Mouse (Mus musculus) midbrain, embryonic 10.5 days (tissue): ENCODE measurements around the gene Olfr155. TPM values are rescaled to one million over a fixed set of nuclear protein-coding genes. Genes with fewer than 3 reads are reported as not detected.
A peak's percentile ranks its signal among the peaks of the same experiment; 100 is the strongest.

Source experiments
- DNase-seq: peaks from one replicate; pipeline ENCODE4 v3.0.0-alpha.2; 2017; ENCODE audit warnings: low spot score
- H3K27ac ChIP-seq: fragments of 300-500 bp; sonication (generic); replicated peaks from 2 replicates; pipeline ENCODE4 v1.5.1; 2016; ENCODE audit warnings: mild to moderate bottlenecking
- H3K27me3 ChIP-seq: fragments of 300-500 bp; sonication (generic); 2 replicates; pipeline ENCODE4 v1.6.1; 2016; ENCODE audit warnings: low read depth, mild to moderate bottlenecking; ENCODE audit not compliant: poor library complexity, severe bottlenecking
- H3K36me3 ChIP-seq: fragments of 300-500 bp; sonication (generic); 2 replicates; pipeline ENCODE4 v1.6.1; 2016; ENCODE audit warnings: mild to moderate bottlenecking, moderate library complexity
- H3K4me1 ChIP-seq: fragments of 300-500 bp; sonication (generic); 2 replicates; pipeline ENCODE4 v1.6.1; 2016
- H3K4me3 ChIP-seq: fragments of 300-500 bp; sonication (generic); 2 replicates; pipeline ENCODE4 v1.5.1; 2016; ENCODE audit warnings: mild to moderate bottlenecking, moderate library complexity
- H3K9me3 ChIP-seq: fragments of 300-500 bp; sonication (generic); replicated peaks from 2 replicates; pipeline ENCODE4 v1.6.1; 2016; ENCODE audit warnings: mild to moderate bottlenecking
- WGBS: fragments of 180-500 bp; shearing (Covaris S2); methylation state at CpG from one replicate; pipeline ENCODE4 v1.1.7; 2016; 5-methylcytosine and 5-hydroxymethylcytosine counted together
- polyA plus RNA-seq: library from polyadenylated mRNA; unstranded; fragments of >200 nt; fragmentation: Nextera tagmentation; extraction: Ambion mirVana; gene quantifications from 2 replicates; pipeline ENCODE4 v1.2.1, GENCODE M21; 2016

The Olfr155 gene
- not detected in 2 replicates for polyA plus RNA-seq

DNA sequence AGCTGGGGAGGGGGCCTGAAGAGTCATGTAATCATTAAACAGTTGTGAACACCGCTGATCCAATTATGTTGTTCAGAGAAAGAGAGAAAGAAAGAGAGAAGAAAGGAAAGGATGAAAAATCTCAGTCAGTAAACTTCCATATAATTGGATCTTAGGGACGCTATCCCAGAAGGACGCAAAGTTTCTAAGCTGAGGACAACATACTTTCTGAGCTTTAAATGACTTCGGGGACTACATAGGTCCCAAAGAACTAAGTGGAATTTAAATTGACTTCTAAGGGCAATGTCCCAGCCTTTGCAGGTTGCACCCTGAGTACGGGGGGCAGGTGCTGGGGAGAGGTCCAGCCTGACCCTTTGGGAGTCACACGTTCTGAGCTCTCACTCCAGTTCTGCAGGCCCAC, at the start of gene Olfr155:
Gene Olfr155, plus strand, starts transcription at position 301 of the 400 bp plus-strand sequence.
- H3K9me3 ChIP-seq: no peaks in the 10 kb centered on the region
- H3K27ac ChIP-seq: no peak within 1 kb of the TSS
- 88% methylated on average over 6 of the region's 6 CpGs for WGBS
- H3K27me3 ChIP-seq: no peaks in the 10 kb centered on the region
- H3K4me3 ChIP-seq: no peak within 1 kb of the TSS
- DNase-seq: no peak
- no peaks in the 10 kb centered on the region for H3K4me1 ChIP-seq
- no peaks in the 10 kb centered on the region for H3K36me3 ChIP-seq

DNA sequence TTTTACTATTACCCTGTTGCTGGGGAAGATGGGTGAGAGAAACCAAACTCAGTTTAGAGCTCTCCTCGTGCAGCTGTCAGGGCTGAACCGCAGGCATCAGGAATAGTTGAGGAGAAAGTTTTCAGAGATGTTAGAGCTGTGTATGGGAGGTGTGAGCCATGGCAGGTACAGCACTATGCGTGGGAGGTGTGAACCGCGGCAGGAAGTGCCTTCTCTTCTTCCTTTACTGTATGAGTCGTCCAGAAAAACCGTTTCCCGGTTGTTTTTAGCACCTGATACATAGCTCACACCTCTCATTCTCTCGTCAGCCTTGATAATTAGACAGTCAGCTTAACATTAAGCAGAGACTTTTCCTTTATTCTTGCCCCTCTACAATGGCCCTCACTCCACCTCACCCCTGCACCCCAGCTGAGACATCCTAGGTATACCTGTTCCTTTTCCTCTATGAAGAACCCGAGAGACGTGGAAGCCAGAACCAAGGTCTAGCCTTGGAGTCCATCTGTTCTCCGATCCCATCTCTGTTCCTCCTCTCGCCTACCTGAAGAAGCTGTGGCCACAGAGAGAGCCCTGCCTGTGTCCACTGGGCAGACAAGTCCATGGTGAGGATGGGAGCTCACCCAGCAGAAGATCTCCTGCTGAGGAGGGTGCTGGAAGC, 28.3 kb upstream of the Olfr155 start:
- Histone ChIP-seq H3K36me3 (no peaks in the 10 kb centered on the region), H3K27ac (no peak overlapping the region), H3K27me3 (no peaks in the 10 kb centered on the region), H3K9me3 (no peaks in the 10 kb centered on the region), H3K4me1 (peaks cover 9% of the 10 kb centered on the region), H3K4me3 (no peak overlapping the region)
- WGBS: 83% methylated on average over 13 of the region's 13 CpGs
- no peak for DNase-seq

- Histone ChIP-seq H3K36me3 (no peaks in the 10 kb centered on the region), H3K9me3 (no peaks in the 10 kb centered on the region), H3K4me3 (no peak within 1 kb of the TSS), H3K27ac (no peak within 1 kb of the TSS), H3K4me1 (peaks cover 9% of the 10 kb centered on the region), H3K27me3 (no peaks in the 10 kb centered on the region)
- 7% methylated on average over 7 of the region's 7 CpGs for WGBS
- DNase-seq: peak; percentile 26
These were observed 27.5 kb upstream of the Olfr155 start, which contains the start of gene Olfr156 for GRCm38 (mm10) chr4:43823845-43824337. Gene Olfr156, minus strand, starts transcription at chr4:43823895.

GRCm38 (mm10) chr4:43828806-43829205, 22.6 kb upstream of the Olfr155 start:
- H3K27ac ChIP-seq: no peak overlapping the region
- WGBS: 93% methylated on average over 4 of the region's 4 CpGs
- H3K27me3 ChIP-seq: no peaks in the 10 kb centered on the region
- peaks cover 5% of the 10 kb centered on the region for H3K4me1 ChIP-seq
- H3K4me3 ChIP-seq: no peak overlapping the region
- no peaks in the 10 kb centered on the region for H3K9me3 ChIP-seq
- no peaks in the 10 kb centered on the region for H3K36me3 ChIP-seq
- DNase-seq: peak; percentile 6

DNA sequence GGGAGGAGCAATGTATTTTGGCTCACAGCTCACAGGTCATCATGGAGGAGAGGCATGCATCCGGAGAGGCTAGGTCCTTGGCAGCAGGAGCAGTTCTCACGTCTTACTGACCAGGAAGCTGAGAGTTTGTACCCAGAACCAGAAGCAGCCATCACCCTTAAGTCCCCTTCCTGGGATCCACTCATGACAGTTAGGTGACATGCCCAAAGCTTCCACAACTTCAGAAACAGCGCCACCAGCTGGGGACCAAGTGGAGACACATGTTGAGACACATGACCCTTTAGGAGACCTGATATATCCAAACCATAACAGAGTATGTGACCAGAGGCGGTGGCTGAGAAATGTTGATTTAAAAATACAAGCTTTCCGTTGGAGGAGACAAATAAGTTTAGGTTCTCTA, 19.3 kb upstream of the Olfr155 start:
- Histone ChIP-seq H3K27ac (no peak overlapping the region), H3K36me3 (no peaks in the 10 kb centered on the region), H3K4me1 (no peaks in the 10 kb centered on the region), H3K4me3 (no peak overlapping the region), H3K9me3 (no peaks in the 10 kb centered on the region), H3K27me3 (no peaks in the 10 kb centered on the region)
- DNase-seq: no peak
- WGBS: 75% methylated on average over 5 of the region's 5 CpGs

DNA sequence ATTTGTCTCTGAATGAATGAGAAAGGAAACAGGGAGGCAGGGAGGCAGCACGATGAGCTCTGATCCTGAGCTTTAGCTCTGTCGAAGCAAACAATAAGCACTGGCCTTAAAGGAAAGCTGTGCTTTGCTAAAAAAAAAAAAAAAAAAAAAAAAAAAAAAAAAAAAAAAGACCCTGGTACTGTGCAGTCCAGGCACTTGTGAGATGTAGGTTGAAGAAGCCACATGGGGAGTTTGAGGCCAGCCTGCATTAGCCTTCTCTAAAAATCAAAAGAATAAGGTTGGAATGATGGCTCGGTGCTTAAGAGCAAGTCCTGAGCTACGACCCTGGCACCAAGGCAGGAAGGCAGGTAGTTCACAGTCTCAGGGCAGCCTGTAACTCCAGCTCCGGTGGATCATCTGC, 17.6 kb upstream of the Olfr155 start:
- no peaks in the 10 kb centered on the region for H3K4me1 ChIP-seq
- H3K4me3 ChIP-seq: no peak overlapping the region
- no peak for DNase-seq
- no peaks in the 10 kb centered on the region for H3K27me3 ChIP-seq
- no peak overlapping the region for H3K27ac ChIP-seq
- WGBS: 75% methylated on average over 5 of the region's 5 CpGs
- H3K36me3 ChIP-seq: no peaks in the 10 kb centered on the region
- no peaks in the 10 kb centered on the region for H3K9me3 ChIP-seq

DNA sequence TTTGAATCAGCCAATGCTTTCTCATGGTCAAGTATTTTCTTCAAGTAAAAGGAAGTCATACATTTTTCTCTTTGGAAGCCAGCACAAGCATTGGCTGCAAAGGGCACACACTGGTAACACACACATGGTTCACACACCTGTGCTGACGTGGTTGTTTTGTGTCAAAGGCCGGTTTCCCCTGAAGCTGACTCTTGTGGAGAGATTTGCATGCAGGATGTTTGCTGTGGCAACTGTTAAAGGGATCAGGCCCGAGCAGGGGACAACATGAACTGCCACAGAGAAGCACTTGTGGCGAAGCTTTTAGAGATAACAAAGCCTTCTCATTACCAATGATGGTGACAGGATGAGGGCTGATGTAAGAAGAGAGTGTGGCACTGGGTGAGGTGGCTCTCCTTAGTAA, 16.6 kb upstream of the Olfr155 start:
- Histone ChIP-seq H3K4me1 (no peaks in the 10 kb centered on the region), H3K4me3 (no peak overlapping the region), H3K36me3 (no peaks in the 10 kb centered on the region), H3K27ac (no peak overlapping the region), H3K9me3 (no peaks in the 10 kb centered on the region), H3K27me3 (no peaks in the 10 kb centered on the region)
- no peak for DNase-seq
- WGBS: 76% methylated on average over 4 of the region's 4 CpGs

GRCm38 (mm10) chr4:43838326-43838725, 13.0 kb upstream of the Olfr155 start:
- Histone ChIP-seq H3K4me1 (no peaks in the 10 kb centered on the region), H3K36me3 (no peaks in the 10 kb centered on the region), H3K4me3 (no peak overlapping the region), H3K27me3 (no peaks in the 10 kb centered on the region), H3K27ac (no peak overlapping the region), H3K9me3 (peaks cover 5% of the 10 kb centered on the region; the same call in 1 of the 2 replicates)
- DNase-seq: no peak
- 79% methylated on average over 3 of the region's 3 CpGs for WGBS

GRCm38 (mm10) chr4:43840101-43840500, 11.3 kb upstream of the Olfr155 start, which contains the start of gene Olfr157:
Gene Olfr157, minus strand, starts transcription at chr4:43840201.
- Histone ChIP-seq H3K27ac (no peak within 1 kb of the TSS), H3K9me3 (peaks cover 5% of the 10 kb centered on the region; the same call in 1 of the 2 replicates), H3K36me3 (no peaks in the 10 kb centered on the region), H3K27me3 (no peaks in the 10 kb centered on the region), H3K4me1 (no peaks in the 10 kb centered on the region), H3K4me3 (no peak within 1 kb of the TSS)
- no peak for DNase-seq
- 76% methylated on average over 1 of the region's 1 CpGs for WGBS

- no peak for DNase-seq
These were observed 2.7 kb downstream of the Olfr155 start for GRCm38 (mm10) chr4:43854101-43854500.

DNA sequence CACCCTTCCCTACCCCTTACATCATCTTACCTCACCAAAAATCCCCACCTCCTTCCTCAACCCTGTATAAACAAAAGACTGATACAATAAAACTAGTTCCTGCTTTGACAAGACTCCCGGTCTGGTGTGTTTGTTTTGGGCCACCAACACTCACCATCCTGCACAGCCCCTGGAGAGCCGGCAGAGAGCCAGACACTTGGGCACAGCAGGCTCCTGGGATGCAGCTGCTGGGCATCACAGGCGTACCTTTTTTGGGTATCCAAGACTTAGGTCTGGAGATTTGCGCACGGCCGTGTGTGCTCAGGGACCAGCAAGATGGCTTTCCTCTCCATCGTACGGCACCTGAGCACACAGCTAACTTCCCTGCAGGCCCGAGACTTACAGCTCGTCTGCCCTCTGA, 8.5 kb downstream of the Olfr155 start:
- Histone ChIP-seq H3K36me3 (no peaks in the 10 kb centered on the region), H3K27ac (no peak overlapping the region), H3K9me3 (no peaks in the 10 kb centered on the region), H3K27me3 (no peaks in the 10 kb centered on the region), H3K4me3 (no peak overlapping the region), H3K4me1 (peaks cover 5% of the 10 kb centered on the region; the same call in 1 of the 2 replicates)
- 83% methylated on average over 10 of the region's 10 CpGs for WGBS
- no peak for DNase-seq

More at GRCm38 (mm10) chr4:43854101-43854500, 2.7 kb downstream of the Olfr155 start:
- no peaks in the 10 kb centered on the region for H3K36me3 ChIP-seq
- WGBS: 75% methylated on average over 8 of the region's 8 CpGs
- H3K4me1 ChIP-seq: no peaks in the 10 kb centered on the region
- H3K9me3 ChIP-seq: no peaks in the 10 kb centered on the region
- no peak overlapping the region for H3K27ac ChIP-seq
- no peaks in the 10 kb centered on the region for H3K27me3 ChIP-seq
- no peak overlapping the region for H3K4me3 ChIP-seq

DNA sequence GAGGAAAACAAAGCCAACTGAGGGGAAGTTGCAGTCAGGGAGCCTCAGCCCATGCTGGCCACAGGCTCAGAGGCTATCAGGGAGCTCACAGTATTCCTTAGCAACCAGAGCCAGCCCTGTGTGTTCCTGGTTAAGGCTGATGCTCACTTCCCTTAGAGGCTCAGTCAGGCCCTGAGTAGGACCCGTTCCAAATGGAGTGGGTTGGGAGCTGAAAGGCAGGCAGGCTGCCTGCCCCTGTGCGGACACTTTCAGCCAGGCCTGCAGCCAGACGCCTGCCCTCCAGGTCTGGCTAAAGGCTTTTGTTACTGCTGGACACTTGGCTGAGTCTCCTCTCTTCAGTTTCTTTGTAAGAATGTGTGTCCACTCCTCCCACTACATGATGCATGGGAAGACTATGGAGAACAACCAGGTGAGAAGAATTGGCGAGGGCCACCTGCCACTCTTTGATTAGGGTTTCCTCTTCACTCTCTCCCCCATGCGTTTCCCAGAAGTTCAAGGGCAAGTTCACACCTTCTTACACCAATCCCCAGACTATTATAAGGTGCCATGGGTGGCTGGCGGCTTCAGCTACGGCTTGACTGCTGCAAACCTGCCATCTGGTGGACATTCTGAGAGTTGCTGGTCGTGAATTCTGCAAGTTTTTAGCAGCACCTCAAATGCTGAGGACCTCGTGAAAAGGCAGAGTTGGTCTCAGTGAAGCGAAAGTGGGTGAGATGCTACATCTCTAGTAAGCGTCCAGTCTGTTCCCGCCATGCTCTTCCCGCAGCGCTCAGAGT, 9.6 kb downstream of the Olfr155 start:
- H3K27ac ChIP-seq: no peak overlapping the region
- H3K4me3 ChIP-seq: no peak overlapping the region
- no peaks in the 10 kb centered on the region for H3K27me3 ChIP-seq
- 21% methylated on average over 14 of the region's 14 CpGs for WGBS
- peak; percentile 67 for DNase-seq
- no peaks in the 10 kb centered on the region for H3K36me3 ChIP-seq
- no peaks in the 10 kb centered on the region for H3K9me3 ChIP-seq
- peaks cover 5% of the 10 kb centered on the region; the same call in 1 of the 2 replicates for H3K4me1 ChIP-seq

GRCm38 (mm10) chr4:43863298-43863697, 11.9 kb downstream of the Olfr155 start:
- no peak overlapping the region for H3K4me3 ChIP-seq
- WGBS: 66% methylated on average over 4 of the region's 4 CpGs
- no peak overlapping the region for H3K27ac ChIP-seq
- DNase-seq: no peak
- H3K27me3 ChIP-seq: no peaks in the 10 kb centered on the region
- H3K9me3 ChIP-seq: no peaks in the 10 kb centered on the region
- H3K36me3 ChIP-seq: no peaks in the 10 kb centered on the region
- H3K4me1 ChIP-seq: peaks cover 5% of the 10 kb centered on the region; the same call in 1 of the 2 replicates
